Mouse (Mus musculus) telencephalon, adult 2 months (tissue): ENCODE measurements around the gene Ifitm10.
"Not testable (repeated sequence)": the region's sequence is repeated elsewhere in the genome, so short reads cannot be mapped to it uniquely, and the experiment has no call there.

ENCODE experiments used
- DNase-seq: peaks from one replicate; pipeline ENCODE4 v3.0.0-alpha.2; 2011; ENCODE audit warnings: low read depth, low spot score

Gene Ifitm10

DNA sequence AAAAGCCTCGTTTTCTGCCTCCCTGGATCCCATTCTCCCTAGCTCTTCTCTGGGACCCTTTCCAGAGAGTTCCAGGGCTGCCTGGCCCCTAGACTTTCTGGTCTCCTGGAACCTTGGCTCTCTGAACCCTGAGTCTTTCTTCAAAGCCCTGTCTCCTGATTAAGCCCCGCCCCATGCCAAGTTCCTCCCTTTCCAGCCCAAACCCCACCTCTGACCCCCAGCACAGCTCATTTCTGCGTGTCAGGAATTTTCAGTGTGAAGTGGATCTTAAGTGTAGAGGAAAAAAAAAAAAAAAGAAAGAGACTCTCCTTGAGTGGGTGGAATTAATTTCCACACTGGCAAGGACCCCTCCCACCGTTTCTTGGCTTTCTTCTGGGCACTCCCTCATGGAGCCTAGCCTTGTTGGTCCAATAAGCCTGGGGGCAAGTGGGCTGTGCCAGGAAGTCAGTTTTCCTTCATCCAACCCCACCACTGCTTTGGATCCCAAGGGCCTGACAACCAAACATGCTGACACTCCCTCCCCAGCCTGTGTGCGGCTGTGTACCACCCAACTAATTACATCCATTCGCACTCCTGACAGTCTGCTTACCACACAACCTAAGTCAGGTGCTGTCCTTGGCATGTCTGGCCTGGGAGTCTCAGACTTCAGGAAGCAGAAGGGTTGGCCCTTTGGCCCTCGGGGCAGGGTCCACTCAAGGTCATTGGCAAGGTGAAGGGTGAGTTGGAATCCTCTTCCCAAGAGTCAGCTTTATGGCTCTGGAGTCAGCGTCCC lies at the start of gene Ifitm10:
Gene Ifitm10, minus strand, starts transcription at position 113 of the 772 bp plus-strand sequence.
- no peak for DNase-seq

- no peak for DNase-seq
Measured at GRCm38 (mm10) chr7:142421826-142422225, 48.3 kb upstream of the Ifitm10 start.

DNA sequence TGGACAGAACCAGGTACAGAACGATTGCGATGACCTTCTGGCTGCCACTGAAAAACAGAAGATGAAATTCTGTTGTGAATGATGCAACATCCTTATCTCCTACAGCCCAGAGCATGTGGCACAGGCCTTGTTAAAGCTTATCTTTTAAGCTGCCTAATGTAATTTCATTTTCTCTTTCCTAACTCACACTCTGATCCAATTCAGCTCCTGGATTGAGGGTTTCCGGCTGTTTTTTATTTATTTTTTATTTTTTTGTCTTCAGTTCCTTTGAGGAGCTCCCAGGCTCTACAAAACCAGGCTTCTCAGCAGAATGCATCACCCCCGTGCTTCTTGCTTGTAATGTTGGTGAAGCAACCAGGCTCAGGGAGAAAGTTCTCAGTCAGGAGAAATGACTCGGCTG lies 46.3 kb upstream of the Ifitm10 start:
- no peak for DNase-seq

DNA sequence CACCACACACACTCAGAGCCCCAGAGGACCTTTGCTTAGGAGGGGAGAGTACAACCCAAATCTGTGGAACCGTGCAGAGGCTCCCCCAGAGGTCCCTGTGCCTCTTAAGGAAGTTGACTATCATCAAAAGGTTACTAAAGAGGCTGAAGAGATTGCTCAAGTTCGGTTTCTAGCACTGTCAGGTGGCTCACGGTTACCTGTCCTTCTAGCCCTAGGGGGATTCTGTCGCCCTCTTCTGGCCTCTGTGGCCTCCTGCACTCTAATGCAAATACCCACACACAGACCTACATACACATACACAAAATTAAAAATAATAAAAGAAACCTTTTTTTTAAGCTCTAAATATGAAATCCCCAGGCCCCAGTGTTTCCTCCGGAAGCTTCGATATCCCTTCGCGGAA lies 45.1 kb upstream of the Ifitm10 start:
- DNase-seq: no peak

GRCm38 (mm10) chr7:142418027-142418426 lies 44.5 kb upstream of the Ifitm10 start:
- no peak for DNase-seq

DNA sequence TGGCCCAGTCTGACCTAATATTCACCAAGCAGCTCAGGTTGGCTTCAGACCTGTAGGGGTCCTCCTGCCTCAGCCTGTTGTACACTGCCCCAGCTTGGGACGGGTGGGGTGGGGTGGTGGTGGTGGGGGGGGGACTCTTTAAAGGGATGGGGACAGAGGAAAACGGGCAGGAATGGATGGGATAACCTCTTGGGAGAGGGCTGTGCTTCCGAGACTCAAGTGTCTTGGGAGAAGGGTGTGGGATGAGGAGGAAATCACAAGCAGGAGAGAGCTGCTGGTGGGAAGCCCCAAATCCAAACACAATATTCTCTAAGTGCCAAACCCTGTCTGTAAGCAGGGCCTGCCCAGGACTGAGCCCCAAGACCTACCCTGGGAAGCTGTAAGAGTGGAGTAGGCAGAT lies 42.7 kb upstream of the Ifitm10 start:
- DNase-seq: no peak

DNA sequence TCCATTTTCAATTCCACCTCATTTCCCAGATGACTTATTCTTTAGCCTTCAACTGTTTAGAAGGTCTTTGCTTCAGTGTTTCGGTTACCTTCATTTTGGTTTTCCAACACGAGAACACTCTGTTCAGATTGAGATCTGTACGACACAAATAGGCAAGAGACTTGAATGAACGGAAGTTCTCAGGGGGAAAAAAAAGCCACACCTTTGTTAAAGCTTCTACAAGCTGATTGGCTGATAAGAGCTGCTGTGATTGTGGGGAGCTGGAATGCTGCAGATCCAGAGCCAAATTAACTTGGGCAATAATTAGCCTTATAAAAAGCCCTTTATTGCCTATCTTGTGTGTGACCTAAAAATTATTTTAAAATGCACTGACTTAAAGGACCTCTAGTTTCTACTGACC lies 41.8 kb upstream of the Ifitm10 start:
- no peak for DNase-seq

GRCm38 (mm10) chr7:142413285-142413684 lies 39.7 kb upstream of the Ifitm10 start:
- no peak for DNase-seq

- DNase-seq: no peak
Measured at GRCm38 (mm10) chr7:142409603-142410002, 36.0 kb upstream of the Ifitm10 start.

DNA sequence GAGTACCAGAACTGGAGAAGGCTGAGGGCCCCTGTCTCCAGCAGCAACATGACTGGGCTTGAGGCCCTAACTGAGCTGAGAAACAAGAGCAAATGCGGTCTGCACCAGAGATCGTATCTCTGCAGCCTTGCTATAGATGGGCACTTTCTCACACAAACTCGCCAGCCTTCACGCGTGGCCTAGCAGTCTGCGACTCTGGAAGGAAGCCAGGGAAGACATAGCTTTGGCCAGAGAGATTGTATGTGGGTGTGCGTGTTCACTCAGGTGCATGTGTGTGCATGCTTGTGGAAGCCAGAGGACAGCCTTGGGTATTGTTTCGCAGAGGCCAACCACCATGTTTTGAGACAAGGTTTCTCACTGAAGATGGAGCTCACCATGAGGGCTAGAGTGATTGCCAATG lies 35.1 kb upstream of the Ifitm10 start:
- no peak for DNase-seq

- no peak for DNase-seq
Measured at GRCm38 (mm10) chr7:142407935-142408334, 34.4 kb upstream of the Ifitm10 start.

- not testable (repeated sequence) for DNase-seq
Measured at GRCm38 (mm10) chr7:142405134-142405533, 31.6 kb upstream of the Ifitm10 start.

DNA sequence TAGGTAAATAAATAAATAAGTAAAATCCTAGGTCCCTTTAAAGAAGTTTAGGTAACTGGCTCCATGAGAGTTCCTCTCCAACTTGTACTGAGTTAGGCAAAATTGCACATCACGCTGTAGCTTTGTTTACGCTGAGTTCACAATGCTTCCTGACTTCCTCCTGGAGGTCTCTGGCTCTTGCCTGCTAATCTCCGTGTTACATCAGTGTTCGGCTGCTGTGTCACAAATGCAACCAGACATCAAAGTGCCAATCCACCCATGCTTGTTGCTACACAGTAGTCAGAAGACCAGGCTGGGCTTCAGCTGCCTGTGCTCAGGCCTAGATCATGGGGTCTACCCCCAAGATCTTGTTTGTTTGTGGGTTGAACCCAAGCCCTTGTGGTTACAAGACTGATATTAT lies 30.0 kb upstream of the Ifitm10 start:
- no peak for DNase-seq

DNA sequence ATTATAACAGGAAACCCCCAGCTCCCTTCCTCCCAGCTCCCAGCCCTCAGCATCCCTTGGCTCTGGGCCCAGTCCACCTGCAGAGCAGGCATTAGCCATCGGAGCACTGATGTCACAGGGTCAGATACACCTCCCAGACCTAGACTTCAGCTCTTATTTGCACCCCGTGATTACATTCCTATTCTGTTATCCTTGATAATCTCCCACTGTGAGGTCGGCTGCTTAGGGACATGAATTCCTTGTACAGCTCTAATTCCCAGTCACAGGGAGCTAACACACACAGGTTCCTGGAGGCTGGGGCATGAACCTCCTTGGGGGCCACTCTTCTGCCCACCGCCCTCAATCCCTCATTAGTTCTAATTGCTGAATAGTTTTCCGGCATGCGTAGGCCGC lies 27.2 kb upstream of the Ifitm10 start:
- DNase-seq: no peak

DNA sequence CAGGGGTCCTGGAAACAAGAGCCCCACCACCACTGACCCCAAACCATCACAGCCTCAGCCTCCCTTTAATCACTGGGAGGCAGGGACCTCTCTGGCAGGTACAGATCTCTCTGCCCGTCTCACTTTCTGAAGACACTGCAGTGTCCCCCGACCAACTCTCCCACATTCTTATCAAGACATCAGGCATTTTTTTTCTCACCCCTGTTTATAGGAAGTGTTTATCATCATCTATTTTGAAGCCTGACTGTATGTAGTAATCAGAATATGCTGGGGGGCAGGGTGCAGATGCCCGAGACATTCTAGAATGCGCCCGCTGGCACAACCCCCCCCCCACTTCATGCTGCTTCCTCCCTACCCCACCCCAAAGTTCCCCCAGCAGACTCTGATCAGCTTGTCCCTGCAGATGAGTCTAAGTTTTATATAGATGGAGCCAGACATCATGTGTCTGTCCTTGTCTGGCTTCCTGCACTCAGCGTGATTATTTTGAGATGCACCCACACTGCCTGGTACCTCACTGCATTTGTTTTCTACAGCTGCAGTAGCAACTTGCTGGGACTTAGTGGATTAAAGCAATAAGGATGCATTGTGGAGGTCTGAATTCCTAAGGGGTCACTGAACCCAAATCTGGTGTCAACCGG lies 26.7 kb upstream of the Ifitm10 start:
- DNase-seq: peak; percentile 58

GRCm38 (mm10) chr7:142399250-142399649 lies 25.7 kb upstream of the Ifitm10 start:
- DNase-seq: no peak

- DNase-seq: no peak
Measured at GRCm38 (mm10) chr7:142398052-142398451, 24.5 kb upstream of the Ifitm10 start.

GRCm38 (mm10) chr7:142396611-142397010 lies 23.1 kb upstream of the Ifitm10 start:
- DNase-seq: no peak

DNA sequence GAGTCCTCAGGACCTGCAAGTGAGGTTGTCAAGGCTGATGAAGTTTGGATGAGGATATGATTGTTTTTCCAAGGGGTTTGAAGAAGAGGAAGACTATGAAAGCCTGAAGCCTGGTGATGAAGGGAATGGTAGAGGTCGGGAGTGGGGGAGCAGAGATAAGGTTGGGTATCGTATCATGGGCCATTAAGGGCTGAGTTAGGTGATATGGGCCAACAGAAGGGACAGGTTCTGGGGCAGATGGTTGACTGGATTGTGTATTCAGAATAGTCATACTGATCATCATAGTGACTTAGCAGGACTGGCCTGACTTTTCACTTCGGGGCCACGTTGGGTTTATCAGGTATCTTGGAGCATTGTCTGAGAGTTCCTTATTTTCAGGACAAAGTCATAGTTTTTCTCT lies 21.9 kb upstream of the Ifitm10 start:
- no peak for DNase-seq

- DNase-seq: no peak
Measured at GRCm38 (mm10) chr7:142394261-142395190, 21.0 kb upstream of the Ifitm10 start.

DNA sequence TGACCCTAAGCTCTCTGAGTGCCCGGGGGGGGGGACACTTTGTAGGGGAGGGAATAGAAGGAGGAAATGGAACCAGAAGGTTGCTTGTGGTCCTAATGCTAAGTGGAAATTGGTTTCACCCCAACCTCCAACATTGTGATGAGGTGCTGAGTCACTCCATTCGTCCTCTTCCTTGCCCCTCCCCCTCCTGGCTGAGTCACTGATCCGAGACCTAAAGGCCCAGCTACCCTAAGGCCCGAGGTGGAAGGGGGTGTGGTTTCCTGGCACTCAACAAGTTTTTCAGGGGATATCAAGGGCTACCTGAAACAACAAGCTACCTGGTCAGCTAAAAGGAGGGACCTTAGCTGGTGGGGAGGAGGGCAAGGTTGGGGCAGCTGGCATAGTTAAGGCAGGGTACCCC lies 19.6 kb upstream of the Ifitm10 start:
- no peak for DNase-seq

DNA sequence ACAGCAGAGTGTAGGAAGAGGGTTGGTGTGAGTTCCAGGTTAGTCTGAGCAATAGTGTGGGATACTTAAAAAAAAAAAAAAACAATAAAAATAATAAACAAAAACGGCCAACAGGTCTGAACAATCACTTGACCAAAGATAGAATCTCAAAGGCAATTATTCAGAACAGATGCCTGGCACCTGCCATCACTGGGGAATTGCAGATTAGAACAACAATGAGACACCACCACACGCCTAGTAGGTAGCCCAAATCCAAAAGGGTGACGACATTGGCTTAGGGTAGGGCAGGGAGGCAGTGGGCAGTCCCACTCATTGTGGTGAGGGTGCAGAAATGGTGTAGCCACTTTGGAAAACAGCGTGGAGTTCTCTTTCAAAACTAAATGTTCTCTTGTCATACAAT lies 18.1 kb upstream of the Ifitm10 start:
- no peak for DNase-seq
